Comparison of ENCODE assay signal across 10 mouse cellular contexts in the genomic region with DNA sequence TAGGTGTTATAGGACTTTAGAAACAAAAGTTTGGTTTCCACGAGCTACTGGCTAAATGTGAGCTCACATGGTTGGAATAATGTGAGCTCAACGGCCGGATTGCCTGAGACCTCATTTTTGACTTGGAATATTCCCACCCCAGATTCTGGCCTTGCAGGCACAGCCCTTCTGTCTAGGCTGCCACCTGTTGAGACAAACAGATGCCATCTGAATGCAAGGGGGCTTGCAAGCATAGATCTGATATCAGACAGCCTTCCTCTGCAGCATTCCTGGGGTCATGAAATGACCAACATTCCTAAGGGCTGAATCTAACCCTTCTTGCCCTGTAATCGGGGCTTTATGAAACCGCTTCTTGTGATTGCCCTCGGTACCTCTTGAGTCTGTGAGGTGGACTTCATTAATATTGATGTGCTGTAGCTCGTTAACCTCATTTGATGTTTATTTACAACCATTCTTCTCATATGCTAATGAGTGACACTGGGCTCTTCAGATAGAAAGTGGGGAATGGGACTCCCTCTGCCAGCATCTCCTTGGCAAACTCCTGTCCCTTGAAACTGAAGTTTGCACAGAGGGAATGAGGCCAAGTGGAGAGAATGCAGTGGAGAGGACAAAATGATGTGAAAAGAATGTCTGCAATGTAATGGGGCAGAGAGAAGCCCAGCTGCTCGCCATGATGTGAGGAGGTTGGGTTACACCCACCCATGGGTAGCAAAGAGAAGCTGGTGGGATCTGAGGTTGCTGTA.
DNase-seq lines count a peak whose midpoint lies in the region; ATAC-seq and TF ChIP-seq lines count a peak whose summit lies in the region.
"Had no signal": no experiment of that assay in that cellular context is flagged by ENCODE, and none has a peak within 500 bp of the region (broad histone marks: within the 10 kb centered on the region; RNA-seq: fewer than 3 reads in every experiment).

No protein-coding gene starts in this region.

- no peak overlapping the region for H3K9ac ChIP-seq in lung, embryonic 14.5 days
- H3K9ac ChIP-seq in hindbrain, embryonic 14.5 days, result no peak overlapping the region
- no peak overlapping the region for H3K9ac ChIP-seq in neural tube, embryonic 14.5 days (replicated peaks; ENCODE audit: low read depth, low read length)

- 0 out of 2 replicates have a peak, but pooled peaks cover 4% of the 10 kb centered on the region for H3K4me1 ChIP-seq in lung, embryonic 14.5 days (ENCODE audit: insufficient read depth)
- peaks cover 26% of the 10 kb centered on the region for H3K4me1 ChIP-seq in hindbrain, embryonic 14.5 days (replicated peaks; ENCODE audit: control insufficient read depth, insufficient read depth, low read length)
- H3K4me1 ChIP-seq in neural tube, embryonic 14.5 days (ENCODE audit: control insufficient read depth, insufficient read depth, low read length), result peaks cover 15% of the 10 kb centered on the region

- H3K27me3 ChIP-seq in lung, embryonic 14.5 days (ENCODE audit: insufficient read depth, low read length), result no peaks in the 10 kb centered on the region
- H3K27me3 ChIP-seq in hindbrain, embryonic 14.5 days (ENCODE audit: control insufficient read depth, insufficient read depth, low read length), result no peaks in the 10 kb centered on the region
- no peaks in the 10 kb centered on the region for H3K27me3 ChIP-seq in neural tube, embryonic 14.5 days (ENCODE audit: control insufficient read depth, insufficient read depth, low read length)

- H3K27ac ChIP-seq in lung, embryonic 14.5 days (ENCODE audit: low read depth), result no peak overlapping the region
- H3K27ac ChIP-seq in hindbrain, embryonic 14.5 days, result no peak overlapping the region
- peak overlapping the region; percentile 34; the same call in 1 of the 2 replicates for H3K27ac ChIP-seq in neural tube, embryonic 14.5 days (ENCODE audit: low read depth, low read length)

- H3K9me3 ChIP-seq in lung, embryonic 14.5 days (ENCODE audit: low read depth, low read length), result no peaks in the 10 kb centered on the region
- H3K9me3 ChIP-seq in hindbrain, embryonic 14.5 days (ENCODE audit: control insufficient read depth, low read length), result no peaks in the 10 kb centered on the region
- no peaks in the 10 kb centered on the region for H3K9me3 ChIP-seq in neural tube, embryonic 14.5 days (ENCODE audit: control insufficient read depth, low read length)

- intact Hi-C loops in heart, postnatal 25 days (cut with DNase I), result no loop called here

- ATAC-seq in lung, embryonic 14.5 days (ENCODE audit: insufficient read depth), result no peak
- peak; percentile 47; the same call in 1 of the 2 replicates for ATAC-seq in hindbrain, embryonic 14.5 days (ENCODE audit: low FRiP score)
- peak; percentile 65; the same call in 1 of the 2 replicates for ATAC-seq in neural tube, embryonic 14.5 days (ENCODE audit: low read depth)

- no peaks in the 10 kb centered on the region for H3K36me3 ChIP-seq in lung, embryonic 14.5 days (ENCODE audit: insufficient read depth)
- H3K36me3 ChIP-seq in hindbrain, embryonic 14.5 days (replicated peaks; ENCODE audit: control insufficient read depth, insufficient read depth), result no peaks in the 10 kb centered on the region
- no peaks in the 10 kb centered on the region for H3K36me3 ChIP-seq in neural tube, embryonic 14.5 days (ENCODE audit: control insufficient read depth, insufficient read depth, low read length)

- 74% methylated on average over 8 of the region's 8 CpGs for WGBS in lung, embryonic 14.5 days
- WGBS in hindbrain, embryonic 14.5 days, result 44% methylated on average over 8 of the region's 8 CpGs
- 45% methylated on average over 8 of the region's 8 CpGs for WGBS in neural tube, embryonic 14.5 days

- no peak for TF ChIP-seq CTCF in lung, embryonic 14.5 days (IDR thresholded peaks at IDR 0.05; ENCODE audit: low read depth)

- no peak overlapping the region for H3K4me2 ChIP-seq in lung, embryonic 14.5 days
- H3K4me2 ChIP-seq in hindbrain, embryonic 14.5 days (replicated peaks), result no peak overlapping the region
- no peak overlapping the region for H3K4me2 ChIP-seq in neural tube, embryonic 14.5 days (ENCODE audit: low read depth, low read length)

- H3K4me3 ChIP-seq in lung, embryonic 14.5 days (ENCODE audit: low read depth, low read length), result no peak overlapping the region
- no peak overlapping the region for H3K4me3 ChIP-seq in hindbrain, embryonic 14.5 days (replicated peaks; ENCODE audit: low read length)
- no peak overlapping the region for H3K4me3 ChIP-seq in neural tube, embryonic 14.5 days (ENCODE audit: low read depth, low read length)

- DNase-seq in cerebellum, postnatal 10 days, result peak; percentile 56 to 63
- DNase-seq in cerebellum, adult 18-20 months, result no peak
- DNase-seq in lung, embryonic 14.5 days, result peak; percentile 24
- no peak for DNase-seq in lung, postnatal 25 days (ENCODE audit: low spot score)
- DNase-seq in hindbrain, embryonic 14.5 days (ENCODE audit: low spot score), result no peak
- no peak for DNase-seq in heart, postnatal 25 days (ENCODE audit: low spot score)
- DNase-seq in gastrocnemius, postnatal 25 days, result no peak
- DNase-seq: B cell, adult 2 months; gastrocnemius, postnatal 10 days had no signal

Comparison
In these comparisons a context has a peak if more than half of its experiments do, and no peak if none do; other contexts are left out.
1. DNase-seq: peak in cerebellum, postnatal 10 days (2 of 2) and lung, embryonic 14.5 days (single experiment); none in cerebellum, adult 18-20 months (0 of 2), lung, postnatal 25 days (single experiment), hindbrain, embryonic 14.5 days (single experiment), heart, postnatal 25 days (single experiment) and gastrocnemius, postnatal 25 days (single experiment).